Mouse (Mus musculus) small intestine, adult 2 months (tissue): ENCODE results near the gene Zbtb3. TPM values are rescaled to one million over a fixed set of nuclear protein-coding genes. Genes with fewer than 3 reads are reported as not detected.

Experiments
- H3K27ac ChIP-seq: fragments of 200-500 bp; 2 replicates; pipeline ENCODE4 v1.5.1; 2012; ENCODE audit warnings: low read depth, low read length, control low read depth, inconsistent platforms; ENCODE audit not compliant: insufficient read depth
- H3K27me3 ChIP-seq: fragments of 200-500 bp; 2 replicates; pipeline ENCODE4 v1.6.1; 2012; ENCODE audit warnings: mild to moderate bottlenecking, moderate library complexity, low read length, inconsistent platforms; ENCODE audit not compliant: control insufficient read depth, insufficient read depth
- H3K36me3 ChIP-seq: fragments of 200-500 bp; 2 replicates; pipeline ENCODE4 v1.6.1; 2012; ENCODE audit warnings: mild to moderate bottlenecking, low read length, control low read depth, inconsistent platforms; ENCODE audit not compliant: control insufficient read depth, insufficient read depth
- H3K4me1 ChIP-seq: fragments of 200-500 bp; 2 replicates; pipeline ENCODE4 v1.6.1; 2012; ENCODE audit warnings: low read length, inconsistent platforms, mixed read lengths; ENCODE audit not compliant: control insufficient read depth, insufficient read depth, insufficient read length
- H3K4me3 ChIP-seq: fragments of 200-500 bp; 2 replicates; pipeline ENCODE4 v1.5.1; 2012; ENCODE audit warnings: low read depth, mild to moderate bottlenecking, control low read depth, inconsistent platforms, low read length, moderate library complexity
- CTCF ChIP-seq: fragments of 200-500 bp; IDR thresholded peaks from 2 replicates; pipeline ENCODE4 v1.5.1; 2012; ENCODE audit warnings: low read depth, mild to moderate bottlenecking, control low read depth, inconsistent platforms, low read length, moderate library complexity, mixed read lengths; ENCODE audit not compliant: insufficient replicate concordance, insufficient read length; ENCODE audit errors: extremely low read depth
- POLR2A ChIP-seq: fragments of 200-500 bp; IDR thresholded peaks from 2 replicates; pipeline ENCODE4 v1.6.1; 2012; ENCODE audit warnings: low read depth, mild to moderate bottlenecking, control low read depth, inconsistent platforms, low read length, moderate library complexity
- WGBS: fragments of 180-500 bp; shearing (Covaris S2); methylation state at CpG from one replicate; pipeline ENCODE4 v1.1.7; 2018; 5-methylcytosine and 5-hydroxymethylcytosine counted together
- polyA plus RNA-seq: library from polyadenylated mRNA; depleted of rRNA; stranded (reverse); fragments of >200 nt; gene quantifications from 2 replicates; pipeline ENCODE4 v1.2.3, GENCODE M21; 2012; rRNA removed

Zbtb3 gene
- polyA plus RNA-seq, 1 experiment, result 0.86 TPM

DNA sequence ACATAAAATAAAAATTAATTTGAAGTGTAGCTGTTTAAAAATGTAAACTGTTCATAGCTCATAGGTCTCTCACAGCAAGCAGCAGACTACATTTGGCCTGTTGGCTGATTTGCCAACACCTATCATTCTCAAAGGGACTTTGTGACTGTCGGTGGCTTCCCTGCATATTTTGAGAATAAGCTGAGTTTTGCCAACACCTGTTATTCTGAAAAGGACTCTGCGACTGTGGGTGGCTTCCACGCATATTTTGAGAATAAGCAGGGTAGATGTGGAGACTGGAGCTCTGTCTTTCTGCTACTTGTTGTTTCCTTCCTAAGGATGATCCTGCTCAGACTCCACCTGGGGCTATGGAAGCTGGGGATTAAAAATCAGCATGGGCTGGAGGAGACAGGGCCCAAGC lies 50.8 kb downstream of the Zbtb3 start:
- WGBS, result 82% methylated on average over 3 of the region's 3 CpGs
- no peaks in the 10 kb centered on the region for H3K4me1 ChIP-seq
- no peak overlapping the region for H3K27ac ChIP-seq
- TF ChIP-seq POLR2A (no peak), CTCF (no peak)
- H3K27me3 ChIP-seq, result no peaks in the 10 kb centered on the region
- H3K36me3 ChIP-seq, result no peaks in the 10 kb centered on the region
- no peak overlapping the region for H3K4me3 ChIP-seq

Other genes with a start within 250 kb of the Zbtb3 start
- not detected in 2 replicates for gene Slc22a8, start 211.3 kb upstream of the Zbtb3 start, polyA plus RNA-seq
- not detected in 2 replicates for gene Slc22a6, start 184.5 kb upstream of the Zbtb3 start, polyA plus RNA-seq
- gene Chrm1, start 138.8 kb upstream of the Zbtb3 start, polyA plus RNA-seq, result 2.3 and 2.4 TPM in 2 replicates
- 132 and 391 TPM in 2 replicates for gene Slc3a2, start 79.2 kb upstream of the Zbtb3 start, polyA plus RNA-seq
- gene Wdr74, start 66.7 kb upstream of the Zbtb3 start, polyA plus RNA-seq, result 12.1 and 17.5 TPM in 2 replicates
- gene 1700092M07Rik, start 61.8 kb upstream of the Zbtb3 start, polyA plus RNA-seq, result not detected in 2 replicates
- gene Stx5a, start 61.1 kb upstream of the Zbtb3 start, polyA plus RNA-seq, result 31.7 and 65.9 TPM in 2 replicates
- gene Nxf1, start 45.5 kb upstream of the Zbtb3 start, polyA plus RNA-seq, result 13.3 and 25.4 TPM in 2 replicates
- 117 and 142 TPM in 2 replicates for gene Tmem223, start 31.6 kb upstream of the Zbtb3 start, polyA plus RNA-seq
- 59.9 and 96.2 TPM in 2 replicates for gene Tmem179b, start 28.1 kb upstream of the Zbtb3 start, polyA plus RNA-seq
- gene Taf6l, start 16.1 kb upstream of the Zbtb3 start, polyA plus RNA-seq, result 4.5 and 8.1 TPM in 2 replicates
- gene Polr2g, start 4.0 kb upstream of the Zbtb3 start, polyA plus RNA-seq, result 7.7 and 13.5 TPM in 2 replicates
- 5.7 and 8.9 TPM in 2 replicates for gene Ttc9c, start 16.8 kb downstream of the Zbtb3 start, polyA plus RNA-seq
- gene Hnrnpul2, start 17.5 kb downstream of the Zbtb3 start, polyA plus RNA-seq, result 9.2 and 20.9 TPM in 2 replicates
- 4.6 TPM in 1 of 2 replicates, not detected in the other for gene AC129217.1, start 27.2 kb downstream of the Zbtb3 start, polyA plus RNA-seq
- 54.3 and 82.6 TPM in 2 replicates for gene Bscl2, start 34.9 kb downstream of the Zbtb3 start, polyA plus RNA-seq
- 0.33 and 0.63 TPM in 2 replicates for gene Gng3, start 36.6 kb downstream of the Zbtb3 start, polyA plus RNA-seq
- 0.11 and 0.17 TPM in 2 replicates for gene Lrrn4cl, start 48.2 kb downstream of the Zbtb3 start, polyA plus RNA-seq
- gene Ubxn1, start 68.9 kb downstream of the Zbtb3 start, polyA plus RNA-seq, result 34.7 and 95.9 TPM in 2 replicates
- gene Uqcc3, start 78.4 kb downstream of the Zbtb3 start, polyA plus RNA-seq, result 14.0 and 19.2 TPM in 2 replicates
- gene Lbhd1, start 81.2 kb downstream of the Zbtb3 start, polyA plus RNA-seq, result 0.22 and 0.55 TPM in 2 replicates
- not detected in 2 replicates for gene Gm49403, start 81.4 kb downstream of the Zbtb3 start, polyA plus RNA-seq
- 9.5 and 11.4 TPM in 2 replicates for gene 1810009A15Rik, start 86.3 kb downstream of the Zbtb3 start, polyA plus RNA-seq
- not detected in 2 replicates for gene Gm49416, start 86.4 kb downstream of the Zbtb3 start, polyA plus RNA-seq
- 13.2 and 19.5 TPM in 2 replicates for gene Ints5, start 90.5 kb downstream of the Zbtb3 start, polyA plus RNA-seq
- gene Ganab, start 95.5 kb downstream of the Zbtb3 start, polyA plus RNA-seq, result 45.7 and 74.1 TPM in 2 replicates
- 40.1 and 69.5 TPM in 2 replicates for gene B3gat3, start 117.8 kb downstream of the Zbtb3 start, polyA plus RNA-seq
- 7.2 and 15.1 TPM in 2 replicates for gene Rom1, start 126.8 kb downstream of the Zbtb3 start, polyA plus RNA-seq
- 18.4 and 32.2 TPM in 2 replicates for gene Eml3, start 127.0 kb downstream of the Zbtb3 start, polyA plus RNA-seq
- 15.0 and 21.7 TPM in 2 replicates for gene Mta2, start 139.3 kb downstream of the Zbtb3 start, polyA plus RNA-seq
- 5.6 and 13.2 TPM in 2 replicates for gene Tut1, start 151.3 kb downstream of the Zbtb3 start, polyA plus RNA-seq
- gene Eef1g, start 164.5 kb downstream of the Zbtb3 start, polyA plus RNA-seq, result 90.2 and 129 TPM in 2 replicates
- gene Ahnak, start 186.7 kb downstream of the Zbtb3 start, polyA plus RNA-seq, result 5.1 and 14.7 TPM in 2 replicates